10 mouse cellular contexts compared by ENCODE assay signal in genomic region chr2:157068701-157069354, GRCm38 (mm10). TPM values are rescaled to one million over a fixed set of nuclear protein-coding genes. Genes with fewer than 3 reads are reported as not detected.
A peak's percentile ranks its signal among the peaks of the same experiment; 100 is the strongest.
DNase-seq lines count a peak whose midpoint lies in the region; ATAC-seq and TF ChIP-seq lines count a peak whose summit lies in the region.
"Had no signal": no experiment of that assay in that cellular context is flagged by ENCODE, and none has a peak within 500 bp of the region (broad histone marks: within the 10 kb centered on the region; RNA-seq: fewer than 3 reads in every experiment).

No protein-coding gene starts in this region.

- H3K36me3 ChIP-seq in heart, embryonic 12.5 days: 0 out of 2 replicates have a peak, but pooled peaks cover 5% of the 10 kb centered on the region
- H3K36me3 ChIP-seq in embryonic facial prominence, embryonic 14.5 days (ENCODE audit: control insufficient read depth, insufficient read depth, low read length): peaks cover 15% of the 10 kb centered on the region; the same call in 1 of the 2 replicates
- peaks cover 22% of the 10 kb centered on the region for H3K36me3 ChIP-seq in limb, embryonic 14.5 days (ENCODE audit: control insufficient read depth, insufficient read depth, low read length)

- no peak for DNase-seq in heart, adult 9 months (ENCODE audit: low spot score in 2 of 2)
- DNase-seq in brain, adult 2 months (ENCODE audit: low read depth, low spot score): peak; percentile 76
- DNase-seq in embryonic facial prominence, embryonic 14.5 days (ENCODE audit: low spot score): peak; percentile 54
- DNase-seq in limb, embryonic 14.5 days (ENCODE audit: low spot score): no peak
- no peak for DNase-seq in retina, embryonic 14.5 days (ENCODE audit: low spot score)

- no peak for ATAC-seq in heart, embryonic 12.5 days (ENCODE audit: insufficient number of reproducible peaks, low FRiP score)
- no peak for ATAC-seq in embryonic facial prominence, embryonic 14.5 days (ENCODE audit: low read depth)
- ATAC-seq in limb, embryonic 14.5 days (ENCODE audit: low FRiP score, low read depth): no peak
- ATAC-seq in activated CD4-positive, CD25-positive, alpha-beta regulatory T cell, adult 4 months: no peak
- no peak for ATAC-seq in inflammation-experienced regulatory T-cells, adult 6 months

- peaks cover 95% of the 10 kb centered on the region for H3K4me1 ChIP-seq in heart, embryonic 12.5 days (replicated peaks)
- peaks cover 70% of the 10 kb centered on the region for H3K4me1 ChIP-seq in embryonic facial prominence, embryonic 14.5 days (ENCODE audit: control insufficient read depth, insufficient read depth, low read length)
- peaks cover 65% of the 10 kb centered on the region for H3K4me1 ChIP-seq in limb, embryonic 14.5 days (ENCODE audit: control insufficient read depth, insufficient read depth, low read length)

- no peaks in the 10 kb centered on the region for H3K27me3 ChIP-seq in heart, embryonic 12.5 days (replicated peaks)
- no peaks in the 10 kb centered on the region for H3K27me3 ChIP-seq in embryonic facial prominence, embryonic 14.5 days (replicated peaks; ENCODE audit: control insufficient read depth, insufficient read depth, low read length)
- no peaks in the 10 kb centered on the region for H3K27me3 ChIP-seq in limb, embryonic 14.5 days (ENCODE audit: control insufficient read depth, insufficient read depth, low read length)

- 72% methylated on average over 14 of the region's 14 CpGs for WGBS in heart, embryonic 12.5 days
- WGBS in embryonic facial prominence, embryonic 14.5 days: 57% methylated on average over 14 of the region's 14 CpGs
- WGBS in limb, embryonic 14.5 days: 67% methylated on average over 14 of the region's 14 CpGs

- H3K9me3 ChIP-seq in heart, embryonic 12.5 days (replicated peaks): no peaks in the 10 kb centered on the region
- H3K9me3 ChIP-seq in embryonic facial prominence, embryonic 14.5 days (ENCODE audit: control insufficient read depth, low read length): no peaks in the 10 kb centered on the region
- H3K9me3 ChIP-seq in limb, embryonic 14.5 days (ENCODE audit: control insufficient read depth, low read length): no peaks in the 10 kb centered on the region

- H3K9ac ChIP-seq in heart, embryonic 12.5 days: peak overlapping the region; percentile 69
- peak overlapping the region; percentile 38; the same call in 1 of the 2 replicates for H3K9ac ChIP-seq in embryonic facial prominence, embryonic 14.5 days (ENCODE audit: low read depth, low read length)
- 0 out of 2 replicates have a peak overlapping the region, but pooled peaks have one; percentile 14 for H3K9ac ChIP-seq in limb, embryonic 14.5 days (ENCODE audit: low read depth, low read length, severe bottlenecking)

- H3K4me3 ChIP-seq in heart, embryonic 12.5 days: no peak overlapping the region
- no peak overlapping the region for H3K4me3 ChIP-seq in embryonic facial prominence, embryonic 14.5 days (ENCODE audit: low read depth, low read length)
- no peak overlapping the region for H3K4me3 ChIP-seq in limb, embryonic 14.5 days (replicated peaks; ENCODE audit: low read length)

- TF ChIP-seq POLR2A in limb, embryonic 14.5 days (IDR thresholded peaks at IDR 0.05; ENCODE audit: borderline replicate concordance, extremely low read depth, insufficient read depth, insufficient read length): no peak

- H3K27ac ChIP-seq in heart, embryonic 12.5 days (ENCODE audit: poor library complexity, severe bottlenecking): peak overlapping the region; percentile 95
- peak overlapping the region; percentile 78 for H3K27ac ChIP-seq in embryonic facial prominence, embryonic 14.5 days (replicated peaks; ENCODE audit: low read depth, low read length)
- peak overlapping the region; percentile 48; the same call in 1 of the 2 replicates for H3K27ac ChIP-seq in limb, embryonic 14.5 days (replicated peaks; ENCODE audit: low read depth, low read length)

- peak overlapping the region; percentile 49; the same call in 1 of the 2 replicates for H3K4me2 ChIP-seq in heart, embryonic 12.5 days
- no peak overlapping the region for H3K4me2 ChIP-seq in embryonic facial prominence, embryonic 14.5 days (ENCODE audit: low read depth, low read length)
- no peak overlapping the region for H3K4me2 ChIP-seq in limb, embryonic 14.5 days (replicated peaks; ENCODE audit: low read depth, low read length, severe bottlenecking)

RNA-seq across cellular contexts. Expression of gene Soga1, which starts 10.2 kb away (rescaled TPM):
- 4.5 and 5.2 TPM in 2 replicates for polyA plus RNA-seq in heart, embryonic 12.5 days (2016; fragmentation: Nextera tagmentation; extraction: Ambion mirVana)
- polyA plus RNA-seq in embryonic facial prominence, embryonic 14.5 days (2014; fragmentation: Nextera tagmentation; extraction: Ambion mirVana): 5.2 and 6.3 TPM in 2 replicates
- 14.2 and 22.8 TPM in 2 replicates for polyA plus RNA-seq in limb, embryonic 14.5 days (2012; rRNA removed)
- polyA plus RNA-seq in limb, embryonic 14.5 days (2014; fragmentation: Nextera tagmentation; extraction: Ambion mirVana): 5.5 and 7.9 TPM in 2 replicates
- under 1 TPM in 1 of 2 experiments, not detected in 1; 0.05 TPM for polyA plus RNA-seq in activated CD4-positive, CD25-positive, alpha-beta regulatory T cell, adult 4 months (2017; shearing (Covaris generic))
- under 1 TPM in 1 of 3 experiments, not detected in 2; 0.17 TPM for polyA plus RNA-seq in inflammation-experienced regulatory T-cells, adult 6 months (2017; shearing (Covaris generic))

RNA-seq across cellular contexts. Expression of gene Tldc2, which starts 18.0 kb away (rescaled TPM):
- polyA plus RNA-seq in heart, embryonic 12.5 days (2016; fragmentation: Nextera tagmentation; extraction: Ambion mirVana): not detected in 2 replicates
- not detected in 2 replicates for polyA plus RNA-seq in embryonic facial prominence, embryonic 14.5 days (2014; fragmentation: Nextera tagmentation; extraction: Ambion mirVana)
- not detected in 2 replicates for polyA plus RNA-seq in limb, embryonic 14.5 days (2012; rRNA removed)
- polyA plus RNA-seq in limb, embryonic 14.5 days (2014; fragmentation: Nextera tagmentation; extraction: Ambion mirVana): not detected in 2 replicates
- polyA plus RNA-seq in activated CD4-positive, CD25-positive, alpha-beta regulatory T cell, adult 4 months (2017; shearing (Covaris generic)): not detected
- not detected for polyA plus RNA-seq in inflammation-experienced regulatory T-cells, adult 6 months (2017; shearing (Covaris generic))
- polyA plus RNA-seq: limb, embryonic 11.5 days; spleen, adult 2 months had no signal

Comparison
In these comparisons a context has a peak if more than half of its experiments do, and no peak if none do; other contexts are left out.
1. H3K9ac ChIP-seq: peak in every context shown above with its lines; median percentile 69 in heart, embryonic 12.5 days; 38 in embryonic facial prominence, embryonic 14.5 days; 14 in limb, embryonic 14.5 days.
2. DNase-seq: peak in brain, adult 2 months (single experiment) and embryonic facial prominence, embryonic 14.5 days (single experiment); none in heart, adult 9 months (0 of 2), limb, embryonic 14.5 days (single experiment) and retina, embryonic 14.5 days (single experiment).
3. Peak in every context shown above with its lines, with median percentiles within 50 percentile points of each other: H3K27ac ChIP-seq.